Mouse (Mus musculus): ENCODE measurements around the gene Atp2a3.

Atp2a3 gene

DNA sequence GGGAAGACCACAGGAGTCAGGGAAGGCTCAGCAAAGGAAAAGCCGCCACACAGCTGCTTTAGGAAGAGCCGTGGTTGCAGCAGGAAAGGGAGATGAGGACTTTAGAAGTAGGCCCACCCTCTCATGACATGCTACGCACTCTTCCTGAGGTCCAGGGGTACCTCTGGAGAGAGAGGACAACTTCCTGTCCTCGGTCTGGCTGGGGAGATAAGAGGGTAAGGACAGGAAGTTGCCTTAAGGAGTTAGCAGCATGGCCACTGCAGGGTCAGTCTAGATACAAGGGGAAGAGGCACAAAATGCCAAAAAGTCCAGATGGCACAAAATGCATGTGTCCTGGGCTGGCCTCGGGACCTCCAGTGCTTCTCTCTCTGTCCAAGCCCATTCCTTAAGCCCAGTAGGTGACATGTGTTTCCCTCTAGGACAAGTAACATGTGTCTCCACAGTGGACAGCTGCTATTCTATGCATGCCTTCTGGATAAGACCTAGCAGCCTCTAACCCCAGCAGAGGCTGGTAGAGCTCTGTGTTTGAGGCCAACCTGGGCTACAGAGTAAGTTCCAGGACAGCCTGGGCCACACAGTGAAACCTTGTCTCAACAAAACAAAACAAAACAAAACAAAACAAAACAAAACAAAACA lies 5.5 kb upstream of the Atp2a3 start:
- no peak for DNase-seq

DNA sequence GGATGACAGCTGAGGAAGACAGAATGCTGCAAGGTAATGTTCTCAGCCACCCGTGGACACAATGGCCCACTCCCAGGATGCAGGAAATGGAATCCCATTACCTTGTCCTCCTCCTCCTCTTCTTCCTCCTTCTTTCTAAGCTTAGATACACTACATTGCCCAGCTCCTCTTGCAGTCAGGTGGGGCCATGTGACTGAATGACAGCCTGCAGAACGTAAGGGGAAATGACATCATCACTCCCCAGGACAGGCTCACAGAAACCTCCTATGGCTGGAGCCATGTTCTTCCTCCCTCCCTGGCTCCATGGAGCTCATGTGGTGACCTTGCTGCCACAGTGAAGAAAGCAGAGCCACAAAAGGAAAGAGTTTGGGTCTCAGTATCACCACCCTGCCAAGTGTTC lies 3.7 kb upstream of the Atp2a3 start:
- DNase-seq = no peak

DNA sequence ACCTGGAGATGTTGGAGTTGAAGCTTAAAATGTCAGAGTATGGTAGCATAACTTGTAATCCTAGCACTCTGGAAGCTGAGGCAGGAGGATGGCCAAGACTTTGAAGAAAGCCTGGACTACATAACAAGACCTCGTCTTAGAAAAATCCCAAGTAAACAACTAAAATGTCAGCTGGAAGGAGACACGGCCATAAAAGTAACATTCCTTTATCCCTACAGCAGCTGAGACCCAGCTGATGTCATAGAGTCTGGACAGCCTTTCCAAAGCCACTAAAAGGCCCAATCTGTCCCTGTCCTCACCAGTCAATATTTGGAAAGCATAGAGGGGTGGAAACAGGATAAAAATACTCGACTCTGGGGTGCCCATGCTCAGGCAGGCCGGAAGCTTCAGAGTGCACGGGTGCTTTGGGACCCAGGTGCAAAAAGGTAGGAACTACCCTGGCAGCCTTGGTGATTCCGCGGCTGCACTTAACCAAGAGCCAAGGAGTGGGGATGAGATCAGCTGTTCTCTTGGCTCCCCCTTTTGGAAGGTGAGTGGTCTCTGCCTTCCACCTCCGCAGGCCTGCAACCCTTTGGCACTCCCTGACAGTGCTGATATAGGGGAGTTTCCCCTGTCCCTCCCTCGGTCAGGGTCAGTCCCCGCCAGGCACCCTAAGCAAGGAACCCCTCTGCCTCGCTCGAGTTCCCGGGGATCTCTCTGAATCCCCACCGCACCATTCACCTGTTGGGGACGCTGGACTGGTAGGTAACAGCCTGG lies 867 bp upstream of the Atp2a3 start:
- no peak for DNase-seq

DNA sequence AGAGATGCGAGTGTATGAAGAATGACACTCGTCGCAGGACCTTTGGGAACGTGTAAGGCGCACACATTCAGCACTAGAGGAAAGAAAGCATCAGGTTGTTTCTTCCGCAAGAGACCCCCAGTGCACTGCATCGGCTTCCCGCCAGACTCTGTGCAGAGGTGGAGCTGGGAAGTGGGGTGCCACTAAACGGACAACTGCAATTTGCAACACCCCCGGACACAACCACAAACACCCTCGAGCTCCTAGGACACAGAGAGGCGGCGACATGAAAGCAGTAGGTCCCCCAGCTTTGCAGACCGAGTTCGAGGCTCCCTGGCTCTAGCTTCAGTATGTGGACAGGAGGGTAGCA lies 272 bp upstream of the Atp2a3 start:
- DNase-seq = no peak

DNA sequence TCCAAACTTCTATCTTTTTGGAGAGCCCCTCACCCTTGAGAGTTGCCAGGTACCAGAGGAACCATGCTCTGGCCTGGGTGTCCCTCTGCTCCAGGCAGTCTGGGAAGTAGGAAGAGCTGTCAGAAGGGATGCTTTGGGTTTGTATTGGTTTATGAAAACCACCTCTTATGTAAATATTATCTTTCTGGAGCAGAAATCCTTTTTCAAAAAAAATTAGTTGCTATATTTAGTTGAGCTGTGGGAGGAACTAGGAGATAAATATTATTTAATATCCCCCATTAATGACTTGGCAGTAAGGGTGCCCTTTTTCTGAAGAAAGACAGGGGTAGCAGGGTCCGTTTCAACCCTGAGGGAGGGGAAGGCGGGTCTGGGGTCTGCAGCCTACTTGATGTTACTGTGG lies 1.4 kb downstream of the Atp2a3 start:
- DNase-seq = no peak

DNA sequence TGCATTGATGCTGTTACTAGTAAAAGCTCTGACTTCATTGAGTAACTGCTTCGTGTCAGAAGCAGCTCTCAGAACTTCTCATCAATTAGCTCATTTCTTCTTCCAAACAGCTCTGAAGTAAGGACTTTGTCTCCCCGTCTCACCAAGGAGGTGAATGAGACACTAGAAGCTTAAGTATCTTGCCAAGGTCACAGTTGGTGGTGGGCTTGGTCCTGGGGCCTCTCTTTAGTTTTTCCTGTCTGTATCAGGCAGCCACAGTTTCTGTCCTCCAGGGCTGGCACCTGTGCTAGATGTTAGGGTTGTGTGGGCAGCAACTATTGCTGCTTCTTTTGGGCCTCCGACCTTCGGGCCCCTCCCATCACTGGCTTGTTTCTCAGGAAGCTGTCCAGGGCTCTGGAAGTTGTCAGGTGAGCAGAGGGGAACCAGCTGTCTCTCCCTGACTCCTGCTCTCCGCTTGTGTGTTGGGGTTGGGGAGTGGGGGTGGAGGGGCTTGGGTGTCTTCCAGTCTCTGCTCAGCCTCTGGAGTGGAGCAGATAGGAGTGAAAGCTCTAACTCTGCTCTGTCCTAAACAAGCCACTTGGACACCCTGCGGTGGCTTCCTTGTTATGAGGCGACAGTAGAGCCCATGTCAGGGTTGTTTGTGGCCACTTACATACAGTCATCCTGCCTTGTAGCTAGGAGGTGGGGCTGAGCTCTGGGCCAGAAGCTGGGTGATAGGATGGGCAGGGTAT lies 2.3 kb downstream of the Atp2a3 start:
- no peak for DNase-seq

DNA sequence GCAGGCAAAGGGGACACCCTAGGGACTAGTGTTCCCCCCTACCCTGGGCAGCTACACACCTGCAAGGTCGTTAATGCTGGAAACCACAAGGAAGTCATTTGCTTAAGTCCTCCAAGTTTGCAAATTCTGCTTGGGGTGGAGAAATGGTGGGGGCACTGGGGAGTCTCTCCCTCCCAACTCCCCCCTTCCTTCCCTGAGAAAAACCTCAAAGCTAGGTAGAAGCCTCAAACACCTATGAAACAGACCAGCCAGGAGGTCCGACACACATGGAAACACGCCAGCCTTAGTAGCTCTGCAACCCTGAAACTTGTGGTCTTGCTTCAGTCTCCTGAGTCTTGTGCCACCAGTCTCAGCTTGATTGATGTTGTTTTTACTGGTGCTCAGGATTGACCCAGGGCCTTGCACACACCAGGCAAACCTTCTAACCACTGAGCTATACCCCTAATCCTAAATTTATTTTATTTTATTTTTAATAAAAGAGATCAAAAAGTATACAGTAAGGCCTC lies 2.9 kb downstream of the Atp2a3 start:
- no peak for DNase-seq

DNA sequence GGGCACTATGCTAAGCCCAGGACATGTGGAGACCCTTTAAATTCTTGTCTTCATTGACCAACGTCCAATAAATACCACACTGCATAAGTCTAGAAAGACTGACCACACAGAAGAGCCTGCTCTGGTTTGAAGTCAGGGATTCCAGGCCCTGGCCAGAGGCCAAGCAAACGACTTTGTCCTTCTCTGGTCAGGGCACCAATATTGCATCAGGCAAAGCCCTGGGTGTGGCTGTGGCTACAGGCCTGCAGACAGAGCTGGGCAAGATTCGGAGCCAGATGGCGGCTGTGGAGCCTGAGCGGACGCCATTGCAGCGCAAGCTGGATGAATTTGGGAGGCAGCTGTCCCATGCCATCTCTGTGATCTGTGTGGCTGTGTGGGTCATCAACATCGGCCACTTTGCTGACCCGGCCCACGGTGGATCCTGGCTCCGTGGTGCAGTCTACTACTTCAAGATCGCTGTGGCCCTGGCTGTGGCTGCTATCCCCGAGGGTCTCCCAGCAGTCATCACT lies 14.1 kb downstream of the Atp2a3 start:
- no peak for DNase-seq

DNA sequence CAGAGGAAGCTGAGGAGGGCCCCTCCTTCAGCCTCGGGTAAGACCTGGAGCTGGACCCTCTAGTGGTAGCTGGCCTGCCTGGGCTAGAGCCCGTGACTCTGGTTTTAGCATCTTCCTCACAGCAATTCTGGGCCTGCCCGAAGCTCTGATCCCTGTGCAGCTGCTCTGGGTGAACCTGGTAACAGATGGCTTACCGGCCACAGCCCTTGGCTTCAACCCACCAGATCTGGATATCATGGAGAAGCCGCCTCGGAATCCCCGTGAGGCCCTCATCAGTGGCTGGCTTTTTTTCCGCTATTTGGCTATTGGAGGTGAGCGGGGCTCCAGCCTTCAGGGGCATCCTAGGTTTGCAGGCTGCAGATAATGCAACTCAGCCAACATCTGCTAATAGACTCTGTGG lies 21.5 kb downstream of the Atp2a3 start:
- no peak for DNase-seq

DNA sequence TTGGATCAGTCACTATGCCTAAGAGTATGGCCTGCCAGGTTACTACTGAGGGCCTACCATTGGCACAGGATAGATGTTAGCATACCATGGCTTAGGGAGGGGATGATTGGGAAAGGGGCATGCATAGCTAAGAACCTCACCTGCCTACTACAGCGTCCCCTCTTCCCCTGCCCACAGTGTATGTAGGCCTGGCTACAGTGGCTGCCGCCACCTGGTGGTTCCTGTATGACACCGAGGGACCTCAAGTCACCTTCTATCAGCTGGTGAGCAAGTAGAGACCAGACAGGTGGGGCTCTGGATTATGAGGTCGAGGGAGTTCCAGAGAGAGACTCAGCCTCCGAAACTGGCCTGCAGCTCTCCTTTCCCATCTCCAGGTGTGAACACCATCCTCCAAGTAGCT lies 22.3 kb downstream of the Atp2a3 start:
- DNase-seq = no peak

DNA sequence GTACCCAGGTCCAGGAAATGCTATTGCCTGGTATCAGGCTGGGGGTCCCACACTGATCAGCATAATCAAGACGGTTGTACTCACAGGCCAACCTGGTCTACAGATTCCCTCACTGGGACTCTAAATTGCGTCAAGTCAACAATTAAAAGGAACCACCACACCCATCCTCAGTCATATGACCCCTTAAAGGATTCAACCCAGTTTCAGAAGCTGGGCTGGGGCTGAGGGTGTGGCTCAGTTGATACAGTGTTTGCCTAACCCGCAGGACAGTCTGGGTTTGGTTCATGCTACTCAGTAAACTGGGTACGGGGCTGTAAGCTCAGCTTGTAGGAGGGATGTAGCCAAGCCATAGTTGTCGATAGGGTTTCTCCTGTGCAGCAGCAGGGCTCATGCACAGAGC lies 25.8 kb downstream of the Atp2a3 start:
- no peak for DNase-seq

DNA sequence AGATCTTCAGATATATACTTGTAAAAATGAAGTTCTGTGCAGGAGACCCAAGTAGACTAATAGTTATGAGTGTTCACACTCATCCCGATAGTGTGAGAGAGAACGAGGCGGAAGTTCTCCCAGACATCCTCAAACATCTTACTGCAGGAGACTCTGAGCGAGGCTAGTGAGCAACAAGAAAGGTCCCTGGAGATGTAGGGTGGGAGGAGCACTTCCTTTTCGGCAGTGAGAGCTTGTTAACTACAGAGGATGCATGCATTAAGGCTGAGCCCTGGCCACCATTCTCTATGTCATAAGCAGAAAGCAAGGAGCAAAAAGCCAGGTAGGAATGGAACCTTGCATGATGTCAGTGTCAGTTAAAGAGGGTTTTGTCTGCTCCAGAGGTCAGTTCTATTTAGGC lies 26.3 kb downstream of the Atp2a3 start:
- no peak for DNase-seq

DNA sequence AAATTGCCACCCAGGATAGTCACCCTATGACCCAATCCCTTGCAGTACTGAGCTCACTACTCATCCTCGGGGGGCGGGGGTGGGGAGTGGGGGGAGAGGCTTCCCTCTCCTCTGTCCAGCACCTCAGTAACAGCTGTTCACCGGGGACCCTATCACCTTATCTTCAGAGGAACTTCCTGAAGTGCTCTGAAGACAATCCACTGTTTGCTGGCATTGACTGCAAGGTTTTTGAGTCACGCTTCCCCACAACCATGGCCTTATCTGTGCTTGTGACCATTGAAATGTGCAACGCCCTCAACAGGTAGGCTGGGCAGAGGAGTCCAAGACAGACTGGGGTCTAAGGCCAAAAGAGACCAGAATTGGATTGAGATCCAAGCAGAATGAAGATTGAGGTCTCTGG lies 26.8 kb downstream of the Atp2a3 start:
- DNase-seq = no peak

DNA sequence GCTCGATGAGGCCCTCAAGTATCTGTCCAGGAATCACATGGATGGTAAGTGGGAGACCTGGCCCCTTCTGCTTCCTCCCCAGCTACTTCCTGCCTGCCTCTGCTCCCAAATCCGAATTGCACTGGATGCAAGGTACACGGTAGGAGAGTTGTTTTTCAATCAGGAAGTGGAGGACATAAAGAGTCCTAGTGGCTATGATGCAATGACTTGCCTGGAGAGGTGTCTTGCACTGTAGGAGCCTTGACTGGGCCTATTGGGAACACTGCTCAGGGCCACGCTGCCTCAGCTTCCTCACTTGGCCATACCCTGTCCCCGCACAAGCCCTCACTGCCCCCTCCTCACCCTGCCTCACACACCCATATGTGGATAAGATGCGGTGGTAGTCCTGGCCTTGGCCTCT lies 28.1 kb downstream of the Atp2a3 start:
- DNase-seq = no peak

DNA sequence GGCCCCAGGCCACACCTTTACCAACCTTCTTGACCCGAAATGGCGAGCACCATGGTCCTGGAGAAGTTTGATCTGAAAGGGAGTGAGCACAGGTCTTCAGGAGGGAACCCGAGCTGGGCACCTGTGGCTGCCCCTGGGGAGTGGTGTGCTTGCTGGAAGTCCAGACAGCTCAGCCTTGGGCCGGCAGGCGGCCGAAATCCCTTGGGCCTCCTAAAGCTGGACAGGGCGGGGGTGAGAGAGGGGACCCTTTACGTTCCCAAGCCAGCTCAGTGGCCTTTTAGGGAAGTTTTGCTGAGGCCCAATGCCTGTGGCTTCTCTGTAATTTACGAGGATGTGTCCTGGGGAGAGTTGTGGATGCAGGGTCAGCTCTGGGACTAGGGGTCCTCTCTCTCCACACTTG lies 29.7 kb downstream of the Atp2a3 start:
- DNase-seq = no peak

DNA sequence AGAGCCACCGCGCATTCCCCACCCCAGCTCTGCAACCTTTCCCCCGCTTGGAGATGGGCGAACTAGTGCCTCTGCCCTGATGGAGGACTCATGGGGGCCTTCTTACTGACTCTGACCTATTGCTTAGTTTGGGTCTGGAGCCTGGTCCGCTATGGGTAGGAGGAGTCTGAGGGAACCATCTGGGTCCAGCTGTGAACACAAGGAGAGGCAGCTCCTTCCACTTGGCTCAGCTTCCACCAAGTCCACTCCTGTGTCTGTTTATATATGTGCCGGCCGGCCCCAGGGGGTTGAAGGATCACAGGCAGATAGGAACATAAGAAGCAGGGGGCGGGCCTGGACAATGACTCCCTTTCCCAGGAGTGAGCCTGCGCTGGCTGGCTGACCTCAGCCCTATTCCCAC lies 31.0 kb downstream of the Atp2a3 start:
- DNase-seq = no peak

DNA sequence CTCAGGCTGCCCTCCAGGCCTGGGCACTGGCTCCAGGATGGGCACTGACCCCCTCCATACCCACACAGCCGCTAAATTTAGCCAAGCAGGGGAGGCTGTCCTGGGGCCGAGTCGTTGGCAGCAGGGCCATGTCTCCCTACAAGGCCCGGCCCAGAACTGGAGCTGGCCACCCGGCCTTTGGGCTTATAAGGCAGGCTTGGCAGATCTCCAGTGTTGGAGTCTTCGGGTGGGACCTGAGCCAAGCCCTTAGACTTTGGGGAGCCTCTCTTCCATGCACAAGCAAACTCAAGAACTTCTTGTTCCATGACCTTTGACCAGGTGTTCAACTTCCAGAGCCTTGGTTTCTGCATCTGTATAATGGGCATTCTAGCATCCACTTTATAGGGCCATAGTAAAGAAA lies 35.4 kb downstream of the Atp2a3 start:
- no peak for DNase-seq

DNA sequence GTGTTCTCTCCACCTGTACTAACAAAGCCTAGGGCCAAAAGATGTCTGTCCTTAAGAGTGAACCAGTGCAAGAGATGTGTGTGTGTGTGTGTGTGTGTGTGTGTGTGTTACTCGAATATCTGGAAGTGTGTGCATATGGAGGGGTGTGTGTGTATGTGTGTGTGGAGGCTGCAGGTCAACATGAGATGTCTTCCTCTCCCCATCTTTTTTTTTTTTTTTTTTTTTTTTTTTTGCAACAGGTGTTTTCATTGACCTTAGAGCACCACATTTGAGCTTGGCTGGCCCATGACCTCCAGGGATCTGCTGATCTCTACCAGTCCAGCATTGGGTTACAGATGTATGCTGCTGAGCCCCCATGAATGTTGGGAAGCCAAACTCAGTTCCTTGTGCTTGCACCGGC lies 35.8 kb downstream of the Atp2a3 start:
- no peak for DNase-seq

DNA sequence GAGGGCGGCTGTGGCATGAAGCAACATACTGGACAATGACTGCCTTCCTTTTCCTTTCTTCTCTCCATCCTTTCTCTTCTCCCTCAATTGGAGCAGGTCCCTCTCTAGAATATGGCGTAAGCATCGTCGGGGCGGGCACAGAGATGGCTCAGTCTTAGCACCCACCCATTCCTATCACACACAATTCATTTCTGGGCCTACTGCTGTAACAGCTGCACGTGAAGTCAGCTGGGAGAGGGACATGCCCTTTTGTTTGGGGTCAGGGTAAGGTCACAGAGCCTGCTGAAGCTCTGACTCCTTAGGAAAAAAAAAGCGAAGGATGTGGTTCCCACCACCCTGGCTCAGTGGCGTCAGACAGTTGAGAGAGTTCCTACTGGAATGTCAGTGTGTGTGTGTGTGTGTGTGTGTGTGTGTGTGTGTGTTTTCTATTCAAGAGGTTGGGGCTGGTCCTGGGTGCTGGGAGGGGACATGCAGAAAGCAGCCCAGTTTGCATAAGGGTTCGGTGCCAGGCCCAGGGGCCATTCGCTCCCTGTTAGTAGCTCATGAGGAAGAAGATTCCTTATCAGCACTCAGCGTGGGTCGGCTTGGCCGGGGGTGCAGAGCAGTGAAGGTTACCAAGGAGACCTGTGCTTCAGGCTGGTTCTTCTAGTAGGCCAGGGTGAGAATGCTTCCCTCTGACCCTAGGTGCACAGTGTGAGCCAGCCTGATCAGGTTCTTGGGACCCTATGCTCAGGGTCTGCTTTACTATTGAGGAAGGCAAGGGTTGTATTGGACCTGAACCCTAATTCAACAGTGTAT lies 36.8 kb downstream of the Atp2a3 start:
- DNase-seq = no peak

DNA sequence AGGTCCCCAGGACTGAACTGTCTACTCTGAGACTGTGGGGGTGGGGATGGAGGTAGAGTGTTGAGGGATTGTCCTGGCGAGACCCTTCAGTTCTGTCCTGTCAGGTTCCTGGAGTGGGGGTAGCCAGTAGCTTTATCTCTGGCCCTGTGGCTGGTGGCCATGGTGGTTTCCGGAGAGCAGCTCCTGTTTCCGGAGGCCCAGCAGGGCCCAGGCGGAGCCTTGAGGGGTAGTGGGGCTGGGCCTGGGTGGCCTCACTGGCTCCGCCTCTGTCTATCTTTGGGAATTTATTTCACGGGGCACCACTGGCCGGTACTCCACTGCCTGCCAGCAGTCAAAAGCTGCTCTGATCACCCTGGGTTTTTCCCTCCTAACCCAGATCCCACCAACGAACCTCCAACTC lies 37.8 kb downstream of the Atp2a3 start, which contains the start of gene P2rx1:
Gene P2rx1, plus strand, starts transcription at position 333 of the 400 bp plus-strand sequence.
- no peak for DNase-seq

DNA sequence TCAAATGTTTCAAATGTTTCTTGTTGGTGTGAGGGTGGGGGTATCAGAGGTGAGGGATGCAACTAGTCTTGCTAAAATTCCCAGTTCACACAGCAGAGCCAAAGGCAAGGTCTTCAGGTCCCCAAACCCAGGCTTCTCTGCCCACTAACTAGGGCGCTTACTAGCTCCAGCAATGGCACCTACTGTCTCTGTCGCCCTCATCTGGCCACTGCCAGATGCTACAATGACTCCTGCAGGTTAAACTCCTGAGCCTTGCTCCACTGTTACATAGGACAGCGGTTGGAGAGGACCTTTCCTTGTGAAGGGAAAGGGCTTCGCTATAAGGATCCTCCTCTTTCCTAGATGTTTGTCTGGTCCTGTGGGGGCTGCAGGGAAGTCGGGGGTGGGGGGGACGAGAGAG lies 40.1 kb downstream of the Atp2a3 start:
- peak; percentile 30 for DNase-seq

DNA sequence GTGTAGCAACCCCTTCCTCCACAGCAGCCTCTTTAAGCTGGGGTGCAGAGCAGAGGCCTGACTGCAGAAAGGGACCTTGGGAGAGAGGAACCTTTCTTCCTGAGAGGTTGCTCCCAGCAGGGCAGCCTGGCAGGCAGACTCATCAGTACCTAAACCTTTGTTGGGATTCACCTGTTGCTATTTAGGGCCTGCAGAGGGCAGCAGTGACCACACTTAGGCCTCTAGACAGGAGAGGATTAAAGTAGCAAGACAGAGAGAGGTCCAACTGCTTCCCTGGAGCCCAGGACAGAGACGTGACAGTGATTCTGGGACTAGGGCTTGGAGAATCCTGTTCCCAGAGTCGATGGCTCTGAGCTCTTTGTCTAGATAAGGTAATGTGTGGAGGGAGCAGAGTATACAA lies 45.4 kb downstream of the Atp2a3 start:
- peak; percentile 81 for DNase-seq

DNA sequence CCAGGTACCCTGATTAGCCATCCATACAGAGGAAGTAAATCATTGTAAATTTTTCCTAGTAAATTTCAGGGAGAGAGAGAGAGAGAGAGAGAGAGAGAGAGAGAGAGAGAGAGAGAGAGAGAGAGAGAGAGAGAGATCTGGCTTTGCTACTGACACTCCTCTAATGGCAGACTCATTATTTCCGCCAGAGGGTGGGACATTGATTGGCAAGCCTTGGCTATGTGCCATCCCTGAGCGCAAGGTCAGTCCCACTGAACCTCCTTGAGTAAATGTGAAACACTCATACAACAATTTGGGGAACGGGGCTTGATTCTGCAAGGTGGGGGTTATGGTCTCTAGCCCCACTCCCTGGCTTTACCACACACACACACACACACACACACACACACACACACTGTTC lies 46.1 kb downstream of the Atp2a3 start:
- DNase-seq = peak; percentile 34
